Mouse (Mus musculus): ENCODE results near the gene Bola3. TPM values are rescaled to one million over a fixed set of nuclear protein-coding genes. Genes with fewer than 3 reads are reported as not detected.
A peak's percentile ranks its signal among the peaks of the same experiment; 100 is the strongest.

Bola3 gene
- polyA plus RNA-seq, 1 experiment from 2014 or later = 155 TPM

- DNase-seq (ENCODE audit: low spot score) (no peak), ATAC-seq (replicated peaks; ENCODE audit: low FRiP score, low TSS enrichment, low read depth) (no peak)
- no peaks in the 10 kb centered on the region for H3K9me3 ChIP-seq (ENCODE audit: control insufficient read depth, low read length)
- H3K4me3 ChIP-seq (ENCODE audit: low read depth, low read length) = no peak overlapping the region
- H3K4me1 ChIP-seq (replicated peaks; ENCODE audit: control insufficient read depth, insufficient read depth, low read length) = no peaks in the 10 kb centered on the region
- no peak overlapping the region for H3K9ac ChIP-seq (ENCODE audit: low read length)
- H3K36me3 ChIP-seq (ENCODE audit: control insufficient read depth, insufficient read depth, low read length) = peaks cover 75% of the 10 kb centered on the region
- H3K4me2 ChIP-seq (ENCODE audit: low read length) = no peak overlapping the region
- H3K27ac ChIP-seq (ENCODE audit: low read depth) = no peak overlapping the region
- H3K27me3 ChIP-seq (replicated peaks; ENCODE audit: control insufficient read depth, insufficient read depth, low read length) = no peaks in the 10 kb centered on the region
- WGBS = 92% methylated on average over 15 of the region's 15 CpGs
These were observed 46.7 kb downstream of the Bola3 start for GRCm38 (mm10) chr6:83395544-83396229.

- peaks cover 85% of the 10 kb centered on the region for H3K36me3 ChIP-seq (ENCODE audit: control insufficient read depth, insufficient read depth, low read length)
- no peak overlapping the region for H3K27ac ChIP-seq (ENCODE audit: low read depth)
- H3K4me2 ChIP-seq (ENCODE audit: low read length) = no peak overlapping the region
- no peak for DNase-seq (ENCODE audit: low spot score)
- WGBS = 98% methylated on average over 2 of the region's 2 CpGs
- no peaks in the 10 kb centered on the region for H3K4me1 ChIP-seq (replicated peaks; ENCODE audit: control insufficient read depth, insufficient read depth, low read length)
- ATAC-seq (replicated peaks; ENCODE audit: low FRiP score, low TSS enrichment, low read depth) = no peak
- no peak overlapping the region for H3K9ac ChIP-seq (ENCODE audit: low read length)
- no peak overlapping the region for H3K4me3 ChIP-seq (ENCODE audit: low read depth, low read length)
- H3K27me3 ChIP-seq (replicated peaks; ENCODE audit: control insufficient read depth, insufficient read depth, low read length) = no peaks in the 10 kb centered on the region
- no peaks in the 10 kb centered on the region for H3K9me3 ChIP-seq (ENCODE audit: control insufficient read depth, low read length)
These were observed 47.8 kb downstream of the Bola3 start for GRCm38 (mm10) chr6:83396711-83397110.

- Histone ChIP-seq H3K4me3 (ENCODE audit: low read depth, low read length) (no peak overlapping the region), H3K4me1 (replicated peaks; ENCODE audit: control insufficient read depth, insufficient read depth, low read length) (no peaks in the 10 kb centered on the region), H3K27ac (ENCODE audit: low read depth) (no peak overlapping the region), H3K4me2 (ENCODE audit: low read length) (no peak overlapping the region), H3K9ac (ENCODE audit: low read length) (no peak overlapping the region), H3K27me3 (replicated peaks; ENCODE audit: control insufficient read depth, insufficient read depth, low read length) (no peaks in the 10 kb centered on the region), H3K36me3 (ENCODE audit: control insufficient read depth, insufficient read depth, low read length) (peaks cover 87% of the 10 kb centered on the region), H3K9me3 (ENCODE audit: control insufficient read depth, low read length) (no peaks in the 10 kb centered on the region)
- WGBS = 72% methylated on average over 8 of the region's 8 CpGs
- DNase-seq (ENCODE audit: low spot score) = no peak
- ATAC-seq (replicated peaks; ENCODE audit: low FRiP score, low TSS enrichment, low read depth) = no peak
These were observed 48.8 kb downstream of the Bola3 start for GRCm38 (mm10) chr6:83397728-83398127.

GRCm38 (mm10) chr6:83399790-83400189 lies 50.8 kb downstream of the Bola3 start:
- H3K4me1 ChIP-seq (replicated peaks; ENCODE audit: control insufficient read depth, insufficient read depth, low read length) = no peaks in the 10 kb centered on the region
- no peak overlapping the region for H3K9ac ChIP-seq (ENCODE audit: low read length)
- H3K27ac ChIP-seq (ENCODE audit: low read depth) = no peak overlapping the region
- H3K4me2 ChIP-seq (ENCODE audit: low read length) = no peak overlapping the region
- no peaks in the 10 kb centered on the region for H3K9me3 ChIP-seq (ENCODE audit: control insufficient read depth, low read length)
- H3K4me3 ChIP-seq (ENCODE audit: low read depth, low read length) = no peak overlapping the region
- DNase-seq (ENCODE audit: low spot score) (no peak), ATAC-seq (replicated peaks; ENCODE audit: low FRiP score, low TSS enrichment, low read depth) (no peak)
- peaks cover 94% of the 10 kb centered on the region for H3K36me3 ChIP-seq (ENCODE audit: control insufficient read depth, insufficient read depth, low read length)
- H3K27me3 ChIP-seq (replicated peaks; ENCODE audit: control insufficient read depth, insufficient read depth, low read length) = no peaks in the 10 kb centered on the region
- WGBS = 75% methylated on average over 3 of the region's 3 CpGs

GRCm38 (mm10) chr6:83403481-83403880 lies 54.5 kb downstream of the Bola3 start:
- Histone ChIP-seq H3K4me1 (replicated peaks; ENCODE audit: control insufficient read depth, insufficient read depth, low read length) (0 out of 2 replicates have a peak, but pooled peaks cover 6% of the 10 kb centered on the region), H3K4me3 (ENCODE audit: low read depth, low read length) (no peak overlapping the region), H3K36me3 (ENCODE audit: control insufficient read depth, insufficient read depth, low read length) (peaks cover 79% of the 10 kb centered on the region), H3K27me3 (replicated peaks; ENCODE audit: control insufficient read depth, insufficient read depth, low read length) (no peaks in the 10 kb centered on the region), H3K4me2 (ENCODE audit: low read length) (no peak overlapping the region), H3K9ac (ENCODE audit: low read length) (no peak overlapping the region), H3K27ac (ENCODE audit: low read depth) (no peak overlapping the region), H3K9me3 (ENCODE audit: control insufficient read depth, low read length) (no peaks in the 10 kb centered on the region)
- ATAC-seq (replicated peaks; ENCODE audit: low FRiP score, low TSS enrichment, low read depth) (no peak), DNase-seq (ENCODE audit: low spot score) (no peak)
- 94% methylated on average over 8 of the region's 8 CpGs for WGBS

GRCm38 (mm10) chr6:83404571-83404970 lies 55.6 kb downstream of the Bola3 start:
- H3K4me2 ChIP-seq (ENCODE audit: low read length) = no peak overlapping the region
- ATAC-seq (replicated peaks; ENCODE audit: low FRiP score, low TSS enrichment, low read depth) = no peak
- no peak overlapping the region for H3K4me3 ChIP-seq (ENCODE audit: low read depth, low read length)
- H3K9ac ChIP-seq (ENCODE audit: low read length) = no peak overlapping the region
- no peaks in the 10 kb centered on the region for H3K9me3 ChIP-seq (ENCODE audit: control insufficient read depth, low read length)
- no peak for DNase-seq (ENCODE audit: low spot score)
- H3K36me3 ChIP-seq (ENCODE audit: control insufficient read depth, insufficient read depth, low read length) = peaks cover 71% of the 10 kb centered on the region
- H3K4me1 ChIP-seq (replicated peaks; ENCODE audit: control insufficient read depth, insufficient read depth, low read length) = 0 out of 2 replicates have a peak, but pooled peaks cover 6% of the 10 kb centered on the region
- no peak overlapping the region for H3K27ac ChIP-seq (ENCODE audit: low read depth)
- no peaks in the 10 kb centered on the region for H3K27me3 ChIP-seq (replicated peaks; ENCODE audit: control insufficient read depth, insufficient read depth, low read length)
- WGBS = 96% methylated on average over 13 of the region's 13 CpGs

GRCm38 (mm10) chr6:83405511-83406064 lies 56.6 kb downstream of the Bola3 start:
- ATAC-seq (replicated peaks; ENCODE audit: low FRiP score, low TSS enrichment, low read depth) (no peak), DNase-seq (ENCODE audit: low spot score) (no peak)
- H3K27ac ChIP-seq (ENCODE audit: low read depth) = no peak overlapping the region

GRCm38 (mm10) chr6:83408510-83408909 lies 59.6 kb downstream of the Bola3 start:
- no peak overlapping the region for H3K4me2 ChIP-seq (ENCODE audit: low read length)
- ATAC-seq (replicated peaks; ENCODE audit: low FRiP score, low TSS enrichment, low read depth) = no peak
- H3K27me3 ChIP-seq (replicated peaks; ENCODE audit: control insufficient read depth, insufficient read depth, low read length) = no peaks in the 10 kb centered on the region
- no peaks in the 10 kb centered on the region for H3K9me3 ChIP-seq (ENCODE audit: control insufficient read depth, low read length)
- H3K9ac ChIP-seq (ENCODE audit: low read length) = no peak overlapping the region
- 60% methylated on average over 9 of the region's 9 CpGs for WGBS
- H3K36me3 ChIP-seq (ENCODE audit: control insufficient read depth, insufficient read depth, low read length) = peaks cover 32% of the 10 kb centered on the region
- H3K4me3 ChIP-seq (ENCODE audit: low read depth, low read length) = no peak overlapping the region
- H3K27ac ChIP-seq (ENCODE audit: low read depth) = peak overlapping the region; percentile 40
- peaks cover 20% of the 10 kb centered on the region for H3K4me1 ChIP-seq (replicated peaks; ENCODE audit: control insufficient read depth, insufficient read depth, low read length)
- DNase-seq (ENCODE audit: low spot score) = no peak

More at GRCm38 (mm10) chr6:83405511-83406064, 56.6 kb downstream of the Bola3 start:
- 88% methylated on average over 7 of the region's 7 CpGs for WGBS
- Histone ChIP-seq H3K9ac (ENCODE audit: low read length) (no peak overlapping the region), H3K4me3 (ENCODE audit: low read depth, low read length) (no peak overlapping the region), H3K27me3 (replicated peaks; ENCODE audit: control insufficient read depth, insufficient read depth, low read length) (no peaks in the 10 kb centered on the region), H3K4me2 (ENCODE audit: low read length) (no peak overlapping the region), H3K36me3 (ENCODE audit: control insufficient read depth, insufficient read depth, low read length) (peaks cover 61% of the 10 kb centered on the region), H3K9me3 (ENCODE audit: control insufficient read depth, low read length) (no peaks in the 10 kb centered on the region), H3K4me1 (replicated peaks; ENCODE audit: control insufficient read depth, insufficient read depth, low read length) (0 out of 2 replicates have a peak, but pooled peaks cover 6% of the 10 kb centered on the region)

All from intestine, embryonic 14.5 days (tissue).